Mouse (Mus musculus): ENCODE measurements at regions not wholly inside any gene's neighbourhood (a gene's known extent, or its start where the extent isn't known, plus 50 kb on each side); places are given as distances from the start of the nearest gene placed in this dataset.

- WGBS = 80% methylated on average over 4 of the region's 4 CpGs
- no peaks in the 10 kb centered on the region for H3K27me3 ChIP-seq (ENCODE audit: control insufficient read depth, insufficient read depth, low read length)
Measured at GRCm38 (mm10) chr11:38069635-38070034, 833.9 kb upstream of the Tenm2 start.

GRCm38 (mm10) chr11:38067682-38068081 is 831.9 kb upstream of the Tenm2 start:
- ATAC-seq (ENCODE audit: low FRiP score, low TSS enrichment) = no peak
- H3K4me1 ChIP-seq (ENCODE audit: control insufficient read depth, insufficient read depth, low read length) = no peaks in the 10 kb centered on the region
- no peaks in the 10 kb centered on the region for H3K36me3 ChIP-seq (ENCODE audit: control insufficient read depth, insufficient read depth, low read length)
- no peak overlapping the region for H3K4me3 ChIP-seq (ENCODE audit: low read length)
- no peaks in the 10 kb centered on the region for H3K27me3 ChIP-seq (ENCODE audit: control insufficient read depth, insufficient read depth, low read length)
- H3K4me2 ChIP-seq (replicated peaks; ENCODE audit: low read depth, low read length) = no peak overlapping the region
- H3K9me3 ChIP-seq (ENCODE audit: control insufficient read depth, low read length) = no peaks in the 10 kb centered on the region
- no peak overlapping the region for H3K27ac ChIP-seq (ENCODE audit: low read depth, low read length)
- H3K9ac ChIP-seq (ENCODE audit: low read depth, low read length) = no peak overlapping the region
- WGBS = 87% methylated on average over 1 of the region's 1 CpGs

More at GRCm38 (mm10) chr11:38069635-38070034, 833.9 kb upstream of the Tenm2 start:
- H3K36me3 ChIP-seq (ENCODE audit: control insufficient read depth, insufficient read depth, low read length) = no peaks in the 10 kb centered on the region
- no peaks in the 10 kb centered on the region for H3K4me1 ChIP-seq (ENCODE audit: control insufficient read depth, insufficient read depth, low read length)
- ATAC-seq (ENCODE audit: low FRiP score, low TSS enrichment) = no peak
- H3K4me3 ChIP-seq (ENCODE audit: low read length) = no peak overlapping the region
- H3K4me2 ChIP-seq (replicated peaks; ENCODE audit: low read depth, low read length) = no peak overlapping the region
- no peaks in the 10 kb centered on the region for H3K9me3 ChIP-seq (ENCODE audit: control insufficient read depth, low read length)
- H3K9ac ChIP-seq (ENCODE audit: low read depth, low read length) = no peak overlapping the region
- H3K27ac ChIP-seq (ENCODE audit: low read depth, low read length) = no peak overlapping the region

- H3K9me3 ChIP-seq (ENCODE audit: control insufficient read depth, low read length) = no peaks in the 10 kb centered on the region
- no peak overlapping the region for H3K27ac ChIP-seq (ENCODE audit: low read depth, low read length)
- 88% methylated on average over 5 of the region's 5 CpGs for WGBS
- no peak overlapping the region for H3K9ac ChIP-seq (ENCODE audit: low read depth, low read length)
- ATAC-seq (ENCODE audit: low FRiP score, low TSS enrichment) = no peak
- H3K4me2 ChIP-seq (replicated peaks; ENCODE audit: low read depth, low read length) = no peak overlapping the region
- no peaks in the 10 kb centered on the region for H3K36me3 ChIP-seq (ENCODE audit: control insufficient read depth, insufficient read depth, low read length)
- H3K4me3 ChIP-seq (ENCODE audit: low read length) = no peak overlapping the region
- H3K27me3 ChIP-seq (ENCODE audit: control insufficient read depth, insufficient read depth, low read length) = no peaks in the 10 kb centered on the region
- H3K4me1 ChIP-seq (ENCODE audit: control insufficient read depth, insufficient read depth, low read length) = no peaks in the 10 kb centered on the region
Measured at GRCm38 (mm10) chr11:38066091-38066490, 830.3 kb upstream of the Tenm2 start.

- no peaks in the 10 kb centered on the region for H3K4me1 ChIP-seq (ENCODE audit: control insufficient read depth, insufficient read depth, low read length)
- no peak overlapping the region for H3K4me3 ChIP-seq (ENCODE audit: low read length)
- H3K9ac ChIP-seq (ENCODE audit: low read depth, low read length) = no peak overlapping the region
- H3K4me2 ChIP-seq (replicated peaks; ENCODE audit: low read depth, low read length) = no peak overlapping the region
- 59% methylated on average over 2 of the region's 2 CpGs for WGBS
- no peak overlapping the region for H3K27ac ChIP-seq (ENCODE audit: low read depth, low read length)
- H3K27me3 ChIP-seq (ENCODE audit: control insufficient read depth, insufficient read depth, low read length) = no peaks in the 10 kb centered on the region
- no peaks in the 10 kb centered on the region for H3K9me3 ChIP-seq (ENCODE audit: control insufficient read depth, low read length)
- ATAC-seq (ENCODE audit: low FRiP score, low TSS enrichment) = peak; percentile 57; the same call in 1 of the 2 replicates
- H3K36me3 ChIP-seq (ENCODE audit: control insufficient read depth, insufficient read depth, low read length) = no peaks in the 10 kb centered on the region
Measured at GRCm38 (mm10) chr11:38060105-38060504, 824.3 kb upstream of the Tenm2 start.

GRCm38 (mm10) chr11:38058896-38059295 is 823.1 kb upstream of the Tenm2 start:
- Histone ChIP-seq H3K4me2 (replicated peaks; ENCODE audit: low read depth, low read length) (no peak overlapping the region), H3K27me3 (ENCODE audit: control insufficient read depth, insufficient read depth, low read length) (no peaks in the 10 kb centered on the region), H3K36me3 (ENCODE audit: control insufficient read depth, insufficient read depth, low read length) (no peaks in the 10 kb centered on the region), H3K9ac (ENCODE audit: low read depth, low read length) (no peak overlapping the region), H3K9me3 (ENCODE audit: control insufficient read depth, low read length) (no peaks in the 10 kb centered on the region), H3K27ac (ENCODE audit: low read depth, low read length) (no peak overlapping the region), H3K4me3 (ENCODE audit: low read length) (no peak overlapping the region), H3K4me1 (ENCODE audit: control insufficient read depth, insufficient read depth, low read length) (no peaks in the 10 kb centered on the region)
- no peak for ATAC-seq (ENCODE audit: low FRiP score, low TSS enrichment)
- 54% methylated on average over 2 of the region's 2 CpGs for WGBS

GRCm38 (mm10) chr11:38036582-38036981 is 800.8 kb upstream of the Tenm2 start:
- H3K4me1 ChIP-seq (ENCODE audit: control insufficient read depth, insufficient read depth, low read length) = no peaks in the 10 kb centered on the region
- no peak overlapping the region for H3K27ac ChIP-seq (ENCODE audit: low read depth, low read length)
- no peaks in the 10 kb centered on the region for H3K9me3 ChIP-seq (ENCODE audit: control insufficient read depth, low read length)
- ATAC-seq (ENCODE audit: low FRiP score, low TSS enrichment) = no peak
- no peaks in the 10 kb centered on the region for H3K36me3 ChIP-seq (ENCODE audit: control insufficient read depth, insufficient read depth, low read length)
- 55% methylated on average over 2 of the region's 2 CpGs for WGBS
- no peak overlapping the region for H3K4me2 ChIP-seq (replicated peaks; ENCODE audit: low read depth, low read length)
- H3K4me3 ChIP-seq (ENCODE audit: low read length) = no peak overlapping the region
- no peak overlapping the region for H3K9ac ChIP-seq (ENCODE audit: low read depth, low read length)
- no peaks in the 10 kb centered on the region for H3K27me3 ChIP-seq (ENCODE audit: control insufficient read depth, insufficient read depth, low read length)

- no peaks in the 10 kb centered on the region for H3K4me1 ChIP-seq (ENCODE audit: control insufficient read depth, insufficient read depth, low read length)
- no peak overlapping the region for H3K4me3 ChIP-seq (ENCODE audit: low read length)
- no peak overlapping the region for H3K27ac ChIP-seq (ENCODE audit: low read depth, low read length)
- H3K9ac ChIP-seq (ENCODE audit: low read depth, low read length) = no peak overlapping the region
- WGBS = 84% methylated on average over 2 of the region's 2 CpGs
- no peak for ATAC-seq (ENCODE audit: low FRiP score, low TSS enrichment)
- no peaks in the 10 kb centered on the region for H3K27me3 ChIP-seq (ENCODE audit: control insufficient read depth, insufficient read depth, low read length)
- H3K36me3 ChIP-seq (ENCODE audit: control insufficient read depth, insufficient read depth, low read length) = no peaks in the 10 kb centered on the region
- H3K9me3 ChIP-seq (ENCODE audit: control insufficient read depth, low read length) = no peaks in the 10 kb centered on the region
- H3K4me2 ChIP-seq (replicated peaks; ENCODE audit: low read depth, low read length) = no peak overlapping the region
Measured at GRCm38 (mm10) chr11:38034526-38035286, 798.9 kb upstream of the Tenm2 start.

- H3K9ac ChIP-seq (ENCODE audit: low read depth, low read length) = no peak overlapping the region
- H3K36me3 ChIP-seq (ENCODE audit: control insufficient read depth, insufficient read depth, low read length) = no peaks in the 10 kb centered on the region
- H3K4me2 ChIP-seq (replicated peaks; ENCODE audit: low read depth, low read length) = no peak overlapping the region
- H3K4me3 ChIP-seq (ENCODE audit: low read length) = no peak overlapping the region
- no peaks in the 10 kb centered on the region for H3K27me3 ChIP-seq (ENCODE audit: control insufficient read depth, insufficient read depth, low read length)
- no peak overlapping the region for H3K27ac ChIP-seq (ENCODE audit: low read depth, low read length)
- no peaks in the 10 kb centered on the region for H3K4me1 ChIP-seq (ENCODE audit: control insufficient read depth, insufficient read depth, low read length)
- no peaks in the 10 kb centered on the region for H3K9me3 ChIP-seq (ENCODE audit: control insufficient read depth, low read length)
- no peak for ATAC-seq (ENCODE audit: low FRiP score, low TSS enrichment)
Measured at GRCm38 (mm10) chr11:38021704-38022103, 785.9 kb upstream of the Tenm2 start.

- ATAC-seq (ENCODE audit: low FRiP score, low TSS enrichment) = no peak
- Histone ChIP-seq H3K27me3 (ENCODE audit: control insufficient read depth, insufficient read depth, low read length) (no peaks in the 10 kb centered on the region), H3K4me2 (replicated peaks; ENCODE audit: low read depth, low read length) (no peak overlapping the region), H3K9me3 (ENCODE audit: control insufficient read depth, low read length) (no peaks in the 10 kb centered on the region), H3K9ac (ENCODE audit: low read depth, low read length) (no peak overlapping the region), H3K36me3 (ENCODE audit: control insufficient read depth, insufficient read depth, low read length) (no peaks in the 10 kb centered on the region), H3K4me3 (ENCODE audit: low read length) (no peak overlapping the region), H3K4me1 (ENCODE audit: control insufficient read depth, insufficient read depth, low read length) (no peaks in the 10 kb centered on the region), H3K27ac (ENCODE audit: low read depth, low read length) (no peak overlapping the region)
- WGBS = 92% methylated on average over 2 of the region's 2 CpGs
Measured at GRCm38 (mm10) chr11:37978131-37978530, 742.4 kb upstream of the Tenm2 start.

Data from kidney, embryonic 14.5 days (tissue).